Mouse (Mus musculus): ENCODE results near the gene Aox2.
A peak's percentile ranks its signal among the peaks of the same experiment; 100 is the strongest.

The Aox2 gene

GRCm38 (mm10) chr1:58278026-58278425, at the start of gene Aox2:
Aox2 (plus strand) TSS chr1:58278326.
- no peak for DNase-seq (ENCODE audit: inconsistent ontology term)

DNA sequence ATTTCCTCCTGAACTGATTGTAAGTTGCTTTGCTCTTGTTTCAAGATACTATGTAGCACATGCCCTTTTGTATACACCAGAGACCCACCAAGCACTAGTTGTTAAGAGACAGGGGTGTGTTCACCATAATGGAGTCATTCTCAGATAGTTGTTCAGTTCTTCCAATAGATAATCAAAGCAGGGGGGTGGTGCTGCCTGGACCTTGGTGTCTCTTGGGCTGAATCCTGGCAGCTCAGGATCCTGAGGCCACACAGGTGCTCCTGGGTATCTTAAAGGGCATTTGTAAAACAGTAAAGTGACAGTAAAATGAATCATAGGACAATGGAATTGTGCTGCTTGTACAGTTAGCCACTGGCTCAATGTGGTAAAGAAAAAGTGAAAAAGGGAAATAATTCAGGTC, 49.2 kb upstream of the Aox2 start:
- no peak for DNase-seq (ENCODE audit: inconsistent ontology term)

GRCm38 (mm10) chr1:58229774-58230173, 48.4 kb upstream of the Aox2 start:
- DNase-seq (ENCODE audit: inconsistent ontology term): no peak

DNA sequence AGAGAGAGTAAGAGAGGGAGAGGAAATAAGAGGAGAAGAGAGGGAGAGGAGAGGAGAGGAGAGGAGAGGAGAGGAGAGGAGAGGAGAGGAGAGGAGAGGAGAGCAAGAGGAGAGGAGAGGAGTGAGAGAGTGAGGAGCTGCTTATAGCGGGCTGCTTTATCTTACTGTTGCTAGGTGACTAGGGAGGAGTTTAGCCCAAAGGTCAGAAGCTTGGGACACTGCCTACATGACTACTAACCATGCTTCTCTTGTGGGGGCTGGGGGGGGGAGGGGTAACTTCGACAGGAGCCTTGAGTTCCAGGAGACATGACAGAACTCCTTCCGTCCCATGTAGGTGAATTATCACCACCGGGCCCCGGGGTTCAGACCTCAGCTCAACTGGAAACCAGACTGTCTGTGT, 47.6 kb upstream of the Aox2 start:
- DNase-seq (ENCODE audit: inconsistent ontology term): no peak

GRCm38 (mm10) chr1:58235405-58235804, 42.7 kb upstream of the Aox2 start:
- DNase-seq (ENCODE audit: inconsistent ontology term): no peak

- no peak for DNase-seq (ENCODE audit: inconsistent ontology term)
These were observed 40.4 kb upstream of the Aox2 start for GRCm38 (mm10) chr1:58237527-58238299.

- no peak for DNase-seq (ENCODE audit: inconsistent ontology term)
These were observed 39.7 kb upstream of the Aox2 start for GRCm38 (mm10) chr1:58238440-58238839.

DNA sequence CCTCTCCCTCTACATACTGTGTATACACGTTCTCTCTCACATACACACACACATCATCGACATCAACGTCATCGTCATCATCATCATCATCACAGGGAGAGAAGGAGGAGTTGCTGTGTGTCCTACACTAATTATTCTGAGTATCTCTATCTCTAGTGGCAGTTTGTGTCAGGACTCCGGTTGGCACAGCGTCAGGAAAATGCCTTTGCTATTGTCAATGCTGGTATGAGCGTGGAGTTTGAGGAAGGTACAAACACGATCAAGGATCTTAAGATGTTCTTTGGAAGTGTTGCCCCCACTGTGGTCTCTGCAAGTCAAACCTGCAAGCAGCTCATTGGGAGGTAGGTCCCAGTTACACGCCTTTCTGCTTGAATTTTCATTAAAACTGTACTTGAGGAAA, 39.2 kb upstream of the Aox2 start:
- no peak for DNase-seq (ENCODE audit: inconsistent ontology term)

DNA sequence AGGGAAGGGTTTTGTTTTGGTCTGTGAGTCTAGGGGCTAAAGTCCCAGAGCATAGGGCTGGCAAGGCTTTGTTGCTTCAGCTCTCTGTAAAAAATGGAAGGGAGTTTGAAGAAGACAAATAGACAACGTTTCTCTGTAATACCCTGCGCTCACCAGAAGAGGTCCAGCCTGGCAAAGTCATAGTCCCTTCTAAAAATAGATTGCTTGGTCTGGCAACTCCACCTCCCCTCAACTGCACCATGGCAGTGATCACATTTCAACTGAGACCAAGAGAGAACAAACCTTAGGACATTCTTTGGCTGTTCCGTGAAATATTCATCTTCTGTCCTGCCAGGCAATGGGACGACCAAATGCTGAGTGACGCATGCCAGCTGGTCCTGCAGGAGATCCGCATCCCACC, 37.8 kb upstream of the Aox2 start:
- no peak for DNase-seq (ENCODE audit: inconsistent ontology term)

GRCm38 (mm10) chr1:58244487-58244886, 33.6 kb upstream of the Aox2 start:
- DNase-seq (ENCODE audit: inconsistent ontology term): no peak

GRCm38 (mm10) chr1:58248518-58248917, 29.6 kb upstream of the Aox2 start:
- no peak for DNase-seq (ENCODE audit: inconsistent ontology term)

DNA sequence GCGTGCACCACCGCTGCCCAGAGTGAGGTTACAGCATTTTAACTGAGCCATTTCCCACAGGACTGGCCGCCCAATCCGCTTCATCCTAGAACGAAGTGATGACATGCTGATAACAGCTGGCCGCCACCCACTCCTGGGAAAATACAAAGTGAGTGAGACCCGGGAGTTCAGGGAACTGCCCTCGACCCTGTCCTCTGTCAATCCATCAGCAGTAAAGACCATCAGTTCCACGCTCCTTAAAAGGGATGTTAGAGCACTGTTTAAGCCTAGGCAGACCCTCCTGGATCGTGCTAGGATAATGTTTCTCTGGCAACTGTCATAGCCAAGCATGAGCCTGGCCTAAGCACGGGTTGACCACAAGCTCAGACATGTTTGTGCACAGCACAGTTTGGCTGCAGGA, 24.7 kb upstream of the Aox2 start:
- no peak for DNase-seq (ENCODE audit: inconsistent ontology term)

DNA sequence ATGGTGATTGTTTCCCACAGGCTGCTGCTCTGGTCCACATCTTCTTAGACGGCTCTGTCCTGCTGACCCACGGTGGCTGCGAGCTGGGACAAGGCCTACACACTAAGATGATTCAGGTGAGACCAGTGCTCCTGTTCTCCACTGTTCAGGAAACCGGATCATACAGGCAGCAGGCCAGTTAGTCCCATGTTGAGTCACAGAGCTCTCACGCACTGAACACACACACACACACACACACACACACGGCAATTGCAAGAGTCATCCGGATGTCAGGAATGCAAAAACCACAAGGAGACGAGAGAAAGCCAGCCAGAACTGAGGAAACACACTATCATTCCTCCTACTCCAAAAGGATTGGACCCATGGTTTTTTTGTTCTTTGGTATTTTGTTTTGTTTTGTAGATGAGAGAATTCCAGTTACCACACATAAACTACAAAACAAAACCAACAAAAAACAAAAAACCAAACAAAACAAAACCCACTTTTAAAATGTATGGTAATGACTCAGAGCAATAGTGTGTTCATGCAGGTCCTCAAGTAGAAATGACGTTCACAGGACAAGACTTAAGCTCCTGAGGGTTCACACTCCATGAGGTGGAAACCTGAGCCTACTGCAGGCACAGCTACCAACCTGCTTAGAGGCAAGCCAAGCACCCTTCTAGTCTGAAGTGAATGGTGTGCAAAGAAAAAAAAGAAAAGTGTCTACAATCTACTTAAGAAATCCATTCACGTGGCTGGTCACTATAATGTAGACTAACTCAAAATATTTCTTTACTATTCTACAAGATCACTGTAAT, 20.7 kb upstream of the Aox2 start:
- DNase-seq (ENCODE audit: inconsistent ontology term): peak; percentile 37

GRCm38 (mm10) chr1:58260311-58260710, 17.8 kb upstream of the Aox2 start:
- no peak for DNase-seq (ENCODE audit: inconsistent ontology term)

GRCm38 (mm10) chr1:58268231-58268630, 9.9 kb upstream of the Aox2 start:
- no peak for DNase-seq (ENCODE audit: inconsistent ontology term)

GRCm38 (mm10) chr1:58270807-58271569, 7.1 kb upstream of the Aox2 start:
- peak; percentile 19 for DNase-seq (ENCODE audit: inconsistent ontology term)

- DNase-seq (ENCODE audit: inconsistent ontology term): no peak
These were observed 2.2 kb upstream of the Aox2 start for GRCm38 (mm10) chr1:58275879-58276278.

DNA sequence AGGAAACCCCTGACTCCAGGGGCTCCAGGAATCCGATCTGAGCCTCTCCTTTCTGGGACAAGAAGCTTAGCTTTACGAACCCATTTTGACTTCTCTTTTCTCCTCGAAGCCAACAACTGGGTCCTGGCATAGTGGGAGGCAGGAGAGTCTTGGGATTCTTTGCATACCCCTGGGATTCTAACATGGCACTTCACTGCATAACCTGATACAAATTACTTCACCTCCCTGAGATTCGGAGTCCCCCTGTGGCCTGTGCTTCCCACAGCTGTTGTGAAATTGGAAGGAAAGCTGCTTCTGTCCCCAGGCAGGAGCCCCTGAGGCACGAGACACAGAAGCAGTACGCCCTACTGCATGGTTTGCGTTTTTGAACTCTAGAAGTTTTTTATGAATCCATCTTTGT, 387 bp downstream of the Aox2 start:
- DNase-seq (ENCODE audit: inconsistent ontology term): peak; percentile 14

DNA sequence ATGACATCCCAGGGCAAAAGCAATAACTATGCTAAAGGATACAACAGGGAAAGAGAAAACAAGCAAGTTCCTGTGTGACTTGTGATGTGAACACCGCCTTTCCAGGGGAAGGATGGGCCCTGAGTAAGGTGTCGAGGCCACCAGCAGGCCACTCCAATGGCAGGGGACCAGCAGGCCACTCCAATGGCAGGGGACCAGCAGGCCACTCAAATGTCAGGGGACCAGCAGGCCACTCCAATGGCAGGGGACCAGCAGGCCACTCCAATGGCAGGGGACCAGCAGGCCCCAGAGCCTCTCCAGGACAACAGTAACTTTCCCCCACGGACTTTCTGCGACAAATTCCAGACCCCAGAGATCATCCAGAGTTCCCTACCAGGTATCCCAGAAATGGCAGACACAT, 2.3 kb downstream of the Aox2 start:
- DNase-seq (ENCODE audit: inconsistent ontology term): no peak

- DNase-seq (ENCODE audit: inconsistent ontology term): no peak
These were observed 3.0 kb downstream of the Aox2 start for GRCm38 (mm10) chr1:58280939-58281624.

- DNase-seq (ENCODE audit: inconsistent ontology term): no peak
These were observed 3.5 kb downstream of the Aox2 start for GRCm38 (mm10) chr1:58281625-58281988.

GRCm38 (mm10) chr1:58284505-58284904, 6.4 kb downstream of the Aox2 start:
- peak; percentile 20 for DNase-seq (ENCODE audit: inconsistent ontology term)

Data from Muller cell, postnatal 12 days (primary cell).